Mouse (Mus musculus) embryonic facial prominence, embryonic 13.5 days (tissue): ENCODE results near the gene Bbs5. TPM values are rescaled to one million over a fixed set of nuclear protein-coding genes. Genes with fewer than 3 reads are reported as not detected.
"Not testable (repeated sequence)": the region's sequence is repeated elsewhere in the genome, so short reads cannot be mapped to it uniquely, and the experiment has no call there.

Source experiments
- ATAC-seq: fragments of 200-750 bp; cut with Nextera tagmentation; 2 replicates; pipeline ENCODE4 v1.8.0; 2017; ENCODE audit warnings: low read depth; ENCODE audit not compliant: insufficient number of reproducible peaks, insufficient read depth, low FRiP score, low TSS enrichment
- H3K27ac ChIP-seq: fragments of 300-500 bp; sonication (generic); 2 replicates; pipeline ENCODE4 v1.5.1; 2015; ENCODE audit warnings: moderate library complexity, mild to moderate bottlenecking, inconsistent platforms
- H3K27me3 ChIP-seq: fragments of 300-500 bp; sonication (generic); 2 replicates; pipeline ENCODE4 v1.6.1; 2015; ENCODE audit warnings: mild to moderate bottlenecking, inconsistent platforms
- H3K36me3 ChIP-seq: fragments of 300-500 bp; sonication (generic); 2 replicates; pipeline ENCODE4 v1.6.1; 2015; ENCODE audit warnings: mild to moderate bottlenecking, inconsistent platforms
- H3K4me1 ChIP-seq: fragments of 300-500 bp; sonication (generic); 2 replicates; pipeline ENCODE4 v1.6.1; 2015; ENCODE audit warnings: inconsistent platforms
- H3K4me2 ChIP-seq: fragments of 300-500 bp; sonication (generic); 2 replicates; pipeline ENCODE4 v1.6.1; 2015; ENCODE audit warnings: moderate library complexity, mild to moderate bottlenecking, inconsistent platforms
- H3K4me3 ChIP-seq: fragments of 300-500 bp; sonication (generic); 2 replicates; pipeline ENCODE4 v1.5.1; 2015; ENCODE audit warnings: mild to moderate bottlenecking, inconsistent platforms
- H3K9ac ChIP-seq: fragments of 300-500 bp; sonication (generic); 2 replicates; pipeline ENCODE4 v1.6.1; 2015; ENCODE audit warnings: mild to moderate bottlenecking, inconsistent platforms
- H3K9me3 ChIP-seq: fragments of 300-500 bp; sonication (generic); 2 replicates; pipeline ENCODE4 v1.6.1; 2016; ENCODE audit warnings: inconsistent platforms
- WGBS: fragments of 180-500 bp; shearing (Covaris S2); methylation state at CpG from one replicate; pipeline ENCODE4 v1.1.7; 2015; ENCODE audit warnings: mixed read lengths; 5-methylcytosine and 5-hydroxymethylcytosine counted together
- polyA plus RNA-seq: library from polyadenylated mRNA; unstranded; fragments of >200 nt; fragmentation: Nextera tagmentation; extraction: Ambion mirVana; gene quantifications from 2 replicates; pipeline ENCODE4 v1.2.1, GENCODE M21; 2015

Bbs5 gene
- polyA plus RNA-seq, 1 experiment from 2014 or later: 23.9 TPM

DNA sequence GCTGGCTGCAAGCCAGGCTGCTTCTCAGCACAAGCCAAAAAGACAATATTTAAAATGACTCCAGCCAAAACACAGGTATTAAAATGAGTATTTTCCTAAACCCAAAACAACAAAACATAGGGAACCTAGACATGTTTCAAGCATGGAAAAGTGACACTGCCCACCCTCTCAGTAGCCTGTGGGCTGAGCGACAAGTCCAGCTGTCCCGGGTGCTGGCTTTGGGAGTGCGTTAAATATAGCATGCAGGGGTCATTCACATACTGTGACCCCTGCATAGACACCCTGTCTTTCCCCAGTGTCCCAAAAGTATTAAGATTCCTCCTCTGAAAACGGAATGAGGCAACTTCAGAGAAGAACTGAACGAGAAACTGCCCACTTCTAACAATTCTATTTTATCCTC, 26.8 kb downstream of the Bbs5 start:
- H3K27ac ChIP-seq: no peak overlapping the region
- no peak for ATAC-seq
- no peaks in the 10 kb centered on the region for H3K9me3 ChIP-seq
- no peaks in the 10 kb centered on the region for H3K4me1 ChIP-seq
- 0 out of 2 replicates have a peak, but pooled peaks cover 4% of the 10 kb centered on the region for H3K36me3 ChIP-seq
- H3K27me3 ChIP-seq: no peaks in the 10 kb centered on the region
- WGBS: 66% methylated on average over 5 of the region's 5 CpGs
- no peak overlapping the region for H3K4me3 ChIP-seq
- H3K9ac ChIP-seq: no peak overlapping the region
- H3K4me2 ChIP-seq: no peak overlapping the region

DNA sequence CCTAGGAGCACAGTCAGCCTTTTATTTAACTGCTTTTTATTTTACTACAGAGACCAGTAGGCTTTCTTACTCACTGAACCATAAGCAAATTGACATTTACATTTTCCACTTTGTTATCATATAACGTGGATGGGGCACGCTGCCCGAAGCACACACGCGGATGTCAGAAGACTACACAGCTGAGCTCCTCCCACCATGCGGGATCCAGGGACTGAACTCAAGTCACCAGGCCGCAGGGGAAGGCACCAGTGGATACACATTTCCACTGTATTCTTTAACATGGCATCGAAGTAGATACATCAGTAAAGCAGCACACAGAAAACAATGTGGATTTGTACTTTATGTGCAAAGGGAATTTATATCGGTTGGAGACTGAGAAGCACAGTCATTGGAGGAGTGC, 28.3 kb downstream of the Bbs5 start:
- 87% methylated on average over 9 of the region's 9 CpGs for WGBS
- Histone ChIP-seq H3K4me1 (no peaks in the 10 kb centered on the region), H3K27me3 (no peaks in the 10 kb centered on the region), H3K9ac (no peak overlapping the region), H3K4me2 (no peak overlapping the region), H3K9me3 (no peaks in the 10 kb centered on the region), H3K27ac (no peak overlapping the region), H3K4me3 (no peak overlapping the region), H3K36me3 (peaks cover 2% of the 10 kb centered on the region; the same call in 1 of the 2 replicates)
- ATAC-seq: no peak

DNA sequence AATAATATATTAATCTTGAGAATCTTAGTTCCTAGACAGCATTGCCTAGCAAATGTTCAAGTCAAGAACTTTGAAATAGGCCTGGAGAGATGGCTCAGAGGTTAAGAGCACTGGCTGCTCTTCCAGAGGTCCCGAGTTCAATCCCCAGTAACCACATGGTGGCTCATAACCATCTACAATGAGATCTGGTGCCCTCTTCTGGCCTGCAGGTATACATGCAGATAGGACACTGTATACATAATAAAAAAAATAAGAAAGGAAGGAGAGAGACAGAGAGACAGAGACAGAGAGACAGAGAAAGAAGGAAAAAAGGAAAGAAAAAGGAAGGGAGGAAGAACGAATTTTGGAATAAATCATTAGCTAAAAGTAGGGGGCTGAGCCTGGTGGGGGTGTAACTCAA, 29.7 kb downstream of the Bbs5 start:
- Histone ChIP-seq H3K4me3 (no peak overlapping the region), H3K4me1 (no peaks in the 10 kb centered on the region), H3K9me3 (no peaks in the 10 kb centered on the region), H3K9ac (no peak overlapping the region), H3K4me2 (no peak overlapping the region), H3K27ac (no peak overlapping the region), H3K36me3 (no peaks in the 10 kb centered on the region; the same call in 1 of the 2 replicates), H3K27me3 (no peaks in the 10 kb centered on the region)
- WGBS: 57% methylated on average over 2 of the region's 2 CpGs
- no peak for ATAC-seq

DNA sequence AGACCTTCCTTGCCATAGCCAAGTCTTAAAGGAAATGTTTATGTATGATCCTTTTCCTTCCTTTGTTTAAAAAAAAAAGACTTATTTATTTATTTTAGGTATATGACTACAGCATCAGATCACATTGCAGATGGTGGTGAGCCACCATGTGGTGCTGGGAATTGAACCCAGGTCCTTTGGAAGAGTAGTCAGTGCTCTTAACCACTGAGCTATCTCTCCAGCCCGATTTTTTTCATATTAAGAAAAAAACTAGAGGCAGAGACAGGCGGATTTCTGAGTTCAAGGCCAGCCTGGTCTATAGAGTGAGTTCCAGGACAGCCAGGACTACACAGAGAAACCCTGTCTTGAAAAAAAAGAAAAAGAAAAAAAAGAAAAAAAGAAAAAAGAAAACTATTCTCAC, 30.2 kb downstream of the Bbs5 start:
- not testable (repeated sequence) for H3K9me3 ChIP-seq, H3K27ac ChIP-seq, H3K4me1 ChIP-seq, H3K27me3 ChIP-seq, H3K4me2 ChIP-seq, H3K9ac ChIP-seq, H3K36me3 ChIP-seq, H3K4me3 ChIP-seq, ATAC-seq
- WGBS: 86% methylated on average over 2 of the region's 2 CpGs

DNA sequence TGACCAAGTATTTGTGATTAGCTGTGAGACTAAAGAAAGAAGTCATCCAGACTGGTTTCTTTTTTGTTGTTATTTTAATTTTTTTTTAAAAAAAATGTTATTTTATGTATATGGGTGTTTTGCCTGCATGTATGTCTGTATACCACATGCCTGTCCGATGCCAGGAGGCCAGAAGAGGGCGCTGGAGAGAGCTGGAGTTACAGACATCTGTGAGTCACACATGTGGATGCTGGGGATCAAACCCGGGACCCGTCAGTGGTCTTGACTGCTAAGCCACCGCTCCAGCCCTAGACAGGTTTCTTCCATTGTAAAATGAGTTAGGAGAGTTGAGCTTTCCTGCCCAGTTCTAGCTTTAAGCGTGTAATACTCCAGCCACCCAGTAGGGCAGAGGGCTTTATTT, 33.0 kb downstream of the Bbs5 start:
- H3K4me1 ChIP-seq: no peaks in the 10 kb centered on the region
- WGBS: 60% methylated on average over 6 of the region's 6 CpGs
- H3K9ac ChIP-seq: no peak overlapping the region
- H3K4me2 ChIP-seq: no peak overlapping the region
- no peak for ATAC-seq
- H3K36me3 ChIP-seq: peaks cover 4% of the 10 kb centered on the region; the same call in 1 of the 2 replicates
- no peak overlapping the region for H3K27ac ChIP-seq
- H3K4me3 ChIP-seq: no peak overlapping the region
- H3K9me3 ChIP-seq: no peaks in the 10 kb centered on the region
- no peaks in the 10 kb centered on the region for H3K27me3 ChIP-seq

DNA sequence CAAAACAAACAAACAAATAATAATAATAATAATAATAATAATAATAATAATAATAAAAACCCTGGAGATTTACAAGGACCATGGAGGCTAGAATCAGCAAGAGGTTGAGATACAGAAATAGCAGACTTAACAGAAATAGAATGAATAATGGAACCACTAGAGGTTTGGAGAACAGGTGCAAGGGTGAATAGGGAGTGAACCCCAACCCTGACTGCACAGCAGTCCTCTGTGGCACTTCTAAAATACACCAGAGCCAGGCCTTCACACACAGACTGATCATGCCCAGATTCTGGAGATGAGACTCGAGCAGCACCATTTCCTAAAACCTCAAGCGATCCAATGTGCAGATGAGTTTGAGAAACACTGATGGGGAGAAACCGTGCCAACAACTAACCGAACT, 35.0 kb downstream of the Bbs5 start:
- H3K36me3 ChIP-seq: peaks cover 7% of the 10 kb centered on the region
- no peaks in the 10 kb centered on the region for H3K9me3 ChIP-seq
- WGBS: 88% methylated on average over 4 of the region's 4 CpGs
- H3K9ac ChIP-seq: no peak overlapping the region
- H3K27ac ChIP-seq: no peak overlapping the region
- H3K4me1 ChIP-seq: no peaks in the 10 kb centered on the region
- H3K4me3 ChIP-seq: no peak overlapping the region
- H3K27me3 ChIP-seq: no peaks in the 10 kb centered on the region
- H3K4me2 ChIP-seq: no peak overlapping the region
- no peak for ATAC-seq

DNA sequence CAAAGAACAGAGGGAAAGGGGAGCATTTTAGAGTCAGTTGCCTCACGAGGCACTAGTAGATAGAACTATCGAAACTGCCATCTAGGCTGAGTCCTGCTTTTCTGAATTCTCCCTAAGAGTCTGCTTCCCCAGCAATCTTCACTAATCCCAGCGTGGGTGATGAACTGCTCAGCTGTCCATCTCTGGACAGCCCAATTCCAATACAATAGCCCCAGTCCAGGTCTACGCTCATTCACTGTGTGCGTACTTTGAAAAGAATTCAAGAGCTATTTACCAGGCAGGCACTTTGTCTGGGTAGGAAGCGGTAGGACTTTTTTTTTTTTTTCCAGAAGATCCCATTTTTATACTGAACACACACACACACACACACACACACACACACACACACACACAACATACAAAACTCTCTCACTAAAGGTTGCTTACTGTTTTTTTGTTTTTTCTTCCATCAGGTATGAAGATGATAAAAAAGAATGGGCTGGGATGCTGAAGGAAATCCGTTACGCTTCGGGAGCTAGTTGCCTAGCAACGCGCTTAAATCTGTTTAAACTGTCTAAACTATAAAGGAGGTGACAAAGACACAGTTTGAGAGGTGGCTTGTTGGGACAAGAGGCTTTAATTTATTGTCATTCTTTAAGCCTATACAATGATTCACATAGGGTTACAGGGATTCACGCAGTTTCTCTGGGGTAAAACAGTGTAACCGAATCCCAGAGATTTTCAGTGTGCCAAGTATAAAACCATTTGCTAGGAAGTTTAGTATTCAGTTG, 36.2 kb downstream of the Bbs5 start:
- H3K4me1 ChIP-seq: no peaks in the 10 kb centered on the region
- no peak for ATAC-seq
- H3K36me3 ChIP-seq: peaks cover 15% of the 10 kb centered on the region
- H3K4me2 ChIP-seq: no peak overlapping the region
- 84% methylated on average over 13 of the region's 13 CpGs for WGBS
- no peak overlapping the region for H3K4me3 ChIP-seq
- no peaks in the 10 kb centered on the region for H3K27me3 ChIP-seq
- H3K9me3 ChIP-seq: no peaks in the 10 kb centered on the region
- H3K27ac ChIP-seq: no peak overlapping the region
- no peak overlapping the region for H3K9ac ChIP-seq

DNA sequence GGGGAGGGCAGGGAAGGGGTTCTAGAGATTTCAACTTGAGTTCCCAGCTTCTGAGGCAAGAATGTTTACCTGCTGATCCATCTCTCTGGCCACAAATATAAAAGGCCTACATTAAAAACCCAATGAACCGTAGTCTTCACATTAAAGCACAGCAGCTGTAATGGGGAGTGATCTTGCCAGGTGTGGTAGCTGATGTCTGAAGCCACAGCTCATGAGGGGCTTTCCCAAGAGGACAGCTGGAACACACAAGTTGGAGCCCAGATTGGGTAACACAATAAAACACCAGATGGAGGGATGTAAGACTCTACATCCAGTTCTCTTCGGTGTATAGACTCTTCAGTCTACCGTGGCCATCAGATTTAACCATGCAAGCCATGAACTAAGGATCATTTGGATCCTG, 37.5 kb downstream of the Bbs5 start:
- Histone ChIP-seq H3K27me3 (no peaks in the 10 kb centered on the region), H3K36me3 (peaks cover 15% of the 10 kb centered on the region), H3K9ac (no peak overlapping the region), H3K4me2 (no peak overlapping the region), H3K4me1 (no peaks in the 10 kb centered on the region), H3K9me3 (no peaks in the 10 kb centered on the region), H3K4me3 (no peak overlapping the region), H3K27ac (no peak overlapping the region)
- no peak for ATAC-seq
- 92% methylated on average over 3 of the region's 3 CpGs for WGBS

DNA sequence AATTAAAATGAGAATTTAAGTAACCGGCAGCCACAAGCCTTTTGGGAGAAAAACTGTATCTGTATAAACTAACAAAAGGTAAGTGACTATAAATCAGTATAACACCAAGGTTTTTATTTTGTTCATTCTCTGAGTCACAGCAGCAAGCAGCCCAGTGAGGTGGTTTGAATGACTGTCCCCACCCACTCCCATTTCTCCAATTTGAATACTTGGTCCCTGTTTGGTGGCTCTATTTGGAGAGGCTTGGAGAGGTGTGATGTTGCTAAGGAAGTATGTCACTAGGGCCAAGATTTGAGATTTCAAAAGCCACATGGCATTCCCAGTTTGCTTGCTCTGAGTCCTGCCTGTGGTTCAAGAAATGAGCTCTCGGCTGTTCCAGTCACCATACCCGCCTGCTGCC, 43.2 kb downstream of the Bbs5 start:
- ATAC-seq: no peak
- Histone ChIP-seq H3K4me3 (no peak overlapping the region), H3K9me3 (no peaks in the 10 kb centered on the region), H3K27me3 (no peaks in the 10 kb centered on the region), H3K4me2 (no peak overlapping the region), H3K36me3 (peaks cover 55% of the 10 kb centered on the region), H3K9ac (no peak overlapping the region), H3K4me1 (no peaks in the 10 kb centered on the region), H3K27ac (no peak overlapping the region)
- WGBS: 88% methylated on average over 3 of the region's 3 CpGs

DNA sequence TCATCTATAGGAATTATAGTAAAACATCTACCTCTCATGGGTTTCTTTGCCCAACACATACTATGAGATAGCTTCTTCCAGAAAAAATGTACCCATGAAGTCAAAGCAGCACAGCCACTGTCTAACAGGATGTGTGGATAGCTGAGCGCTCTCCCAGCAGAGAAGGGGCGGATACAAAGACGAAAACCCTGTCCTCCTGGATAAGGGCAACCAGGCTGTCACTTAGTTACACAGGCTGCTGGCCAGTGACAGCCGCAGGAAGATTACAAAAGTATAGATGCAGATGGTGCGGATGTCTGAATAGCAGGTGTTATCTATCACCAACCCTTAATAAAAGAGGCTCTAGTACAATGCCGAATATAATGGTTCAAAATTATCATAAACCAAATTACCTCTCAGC, 43.9 kb downstream of the Bbs5 start:
- no peak overlapping the region for H3K4me3 ChIP-seq
- peaks cover 55% of the 10 kb centered on the region for H3K36me3 ChIP-seq
- no peak overlapping the region for H3K27ac ChIP-seq
- H3K4me2 ChIP-seq: no peak overlapping the region
- H3K9ac ChIP-seq: no peak overlapping the region
- no peak for ATAC-seq
- no peaks in the 10 kb centered on the region for H3K27me3 ChIP-seq
- no peaks in the 10 kb centered on the region for H3K9me3 ChIP-seq
- no peaks in the 10 kb centered on the region for H3K4me1 ChIP-seq
- WGBS: 94% methylated on average over 6 of the region's 6 CpGs

DNA sequence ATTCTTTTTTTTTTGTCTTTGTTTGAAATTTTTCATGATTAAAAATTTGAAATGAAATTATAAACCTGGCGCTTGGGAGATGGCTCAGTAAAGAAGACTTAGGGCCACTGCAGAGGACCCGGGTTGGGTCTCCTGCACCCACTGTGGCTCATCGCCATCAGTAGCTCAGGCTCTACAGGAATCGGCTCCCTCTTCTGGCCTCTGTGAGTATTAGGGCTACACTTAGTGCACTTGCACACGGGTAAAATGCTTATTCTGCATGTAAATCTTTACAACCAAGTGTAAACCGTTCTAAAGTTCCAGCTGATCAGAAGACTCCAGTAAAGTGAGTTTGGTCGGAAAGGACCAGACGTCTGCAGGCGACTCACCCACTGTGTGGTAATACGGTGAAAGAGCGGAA, 46.5 kb downstream of the Bbs5 start:
- WGBS: 93% methylated on average over 11 of the region's 11 CpGs
- Histone ChIP-seq H3K4me1 (no peaks in the 10 kb centered on the region), H3K9me3 (no peaks in the 10 kb centered on the region), H3K27me3 (no peaks in the 10 kb centered on the region), H3K4me3 (no peak overlapping the region), H3K9ac (no peak overlapping the region), H3K27ac (no peak overlapping the region), H3K4me2 (no peak overlapping the region), H3K36me3 (peaks cover 53% of the 10 kb centered on the region)
- ATAC-seq: no peak

DNA sequence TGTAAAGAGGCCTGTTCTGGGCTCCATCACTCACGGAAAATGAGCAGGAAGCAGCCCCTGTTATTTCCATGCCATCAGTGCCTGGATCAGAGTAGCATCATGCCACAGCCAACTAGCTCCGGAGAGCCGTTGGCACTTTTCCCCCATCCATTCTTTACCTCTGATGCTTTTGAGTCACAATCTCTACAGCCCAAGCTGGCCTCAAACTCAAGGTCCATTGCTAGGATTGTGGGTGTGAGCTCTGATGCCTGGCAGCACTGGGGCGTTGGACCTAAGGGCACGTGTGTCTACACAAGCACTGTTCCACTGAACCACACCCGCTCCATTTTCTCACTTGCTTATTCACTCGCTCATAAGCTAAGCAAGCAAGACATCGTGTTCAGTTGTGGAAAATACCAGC, 53.5 kb downstream of the Bbs5 start:
- H3K36me3 ChIP-seq: peaks cover 44% of the 10 kb centered on the region
- ATAC-seq: no peak
- H3K27me3 ChIP-seq: no peaks in the 10 kb centered on the region
- H3K4me1 ChIP-seq: no peaks in the 10 kb centered on the region
- H3K9me3 ChIP-seq: no peaks in the 10 kb centered on the region
- no peak overlapping the region for H3K9ac ChIP-seq
- 95% methylated on average over 8 of the region's 8 CpGs for WGBS
- no peak overlapping the region for H3K27ac ChIP-seq
- H3K4me3 ChIP-seq: no peak overlapping the region
- no peak overlapping the region for H3K4me2 ChIP-seq
